Mouse (Mus musculus) lung, adult 2 months (tissue): ENCODE data around the gene D5Ertd579e. TPM values are rescaled to one million over a fixed set of nuclear protein-coding genes. Genes with fewer than 3 reads are reported as not detected.

ENCODE experiments used
- DNase-seq: peaks from one replicate; pipeline ENCODE4 v3.0.0; 2022
- H3K4me1 ChIP-seq: fragments of 200-500 bp; 2 replicates; pipeline ENCODE4 v1.6.1; 2011; ENCODE audit warnings: low read length; ENCODE audit not compliant: control insufficient read depth, insufficient read depth
- H3K4me3 ChIP-seq: fragments of 200-500 bp; replicated peaks from 2 replicates; pipeline ENCODE3; 2011; ENCODE audit warnings: low read depth, mild to moderate bottlenecking, control low read depth, low read length; ENCODE audit errors: extremely low read depth
- CTCF ChIP-seq: fragments of 200-500 bp; IDR thresholded peaks from 2 replicates; pipeline ENCODE4 v1.5.1; 2011; ENCODE audit warnings: mild to moderate bottlenecking, low read length, control low read depth; ENCODE audit not compliant: insufficient read depth
- POLR2A ChIP-seq: fragments of 200-500 bp; IDR thresholded peaks from 2 replicates; pipeline ENCODE4 v1.6.1; 2011; ENCODE audit warnings: low read depth, mild to moderate bottlenecking, control low read depth, low read length, borderline replicate concordance; ENCODE audit errors: extremely low read depth
- WGBS: fragments of 180-500 bp; shearing (Covaris S2); methylation state at CpG from one replicate; pipeline ENCODE4 v1.1.7; 2018; 5-methylcytosine and 5-hydroxymethylcytosine counted together
- polyA plus RNA-seq: library from polyadenylated mRNA; depleted of rRNA; stranded (reverse); fragments of >200 nt; gene quantifications from 2 replicates; pipeline ENCODE4 v1.2.3, GENCODE M21; 2012

Gene D5Ertd579e
- polyA plus RNA-seq, 1 experiment = 23.3 TPM

DNA sequence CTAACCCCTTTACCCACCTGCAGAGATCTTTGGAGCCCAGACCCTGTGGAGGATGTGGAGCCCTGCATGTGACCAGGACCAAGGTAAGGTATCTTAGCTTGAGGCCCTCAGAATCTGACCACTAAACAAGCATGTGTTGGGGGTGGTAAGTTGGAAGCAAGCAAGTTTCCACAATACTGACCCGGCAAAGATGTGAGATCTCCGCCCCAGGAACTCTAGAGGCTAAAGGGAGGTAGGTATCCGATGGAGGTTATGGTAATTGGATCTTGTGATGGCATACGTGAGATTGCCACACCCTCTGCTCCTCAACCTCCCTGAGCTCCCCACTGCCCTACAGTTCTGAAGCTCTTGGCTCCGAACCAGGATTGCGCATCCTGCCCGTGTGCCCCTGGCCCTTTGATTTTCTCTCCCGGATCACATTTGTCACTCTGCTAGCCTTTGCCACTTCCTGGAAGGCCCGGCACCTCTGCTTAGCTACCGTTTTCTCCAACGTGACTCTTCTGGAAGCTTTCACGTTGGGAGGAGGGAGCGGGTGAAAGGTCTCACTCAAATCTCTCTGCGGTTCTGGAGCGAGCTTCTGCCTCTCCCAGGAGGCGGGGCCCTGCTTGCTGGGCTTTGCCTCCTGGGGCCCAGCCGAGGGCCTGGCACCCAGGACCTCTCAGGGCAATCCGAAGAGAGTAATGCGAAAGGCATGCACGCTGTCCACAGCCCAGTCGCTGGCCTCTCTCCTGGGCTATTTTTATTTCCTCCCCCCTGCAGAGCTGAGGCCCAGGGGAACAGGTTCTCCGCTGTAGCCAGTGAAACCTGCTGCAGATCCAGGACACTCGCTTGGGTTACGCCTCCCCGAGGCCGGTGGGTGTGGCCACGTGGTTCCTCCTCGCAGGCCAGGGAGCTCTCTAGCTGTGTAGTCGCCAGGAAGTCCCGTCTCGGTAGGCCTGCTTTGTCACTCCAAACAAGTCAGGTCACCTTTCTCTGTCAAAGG, 17.0 kb upstream of the D5Ertd579e start:
- peak; percentile 40; the same call in 1 of the 2 replicates for TF ChIP-seq POLR2A
- no peak for TF ChIP-seq CTCF
- peak; percentile 86 for DNase-seq
- Histone ChIP-seq H3K4me1 (peaks cover 5% of the 10 kb centered on the region; the same call in 1 of the 2 replicates), H3K4me3 (peak overlapping the region; percentile 20)
- 6% methylated on average over 31 of the region's 31 CpGs for WGBS

DNA sequence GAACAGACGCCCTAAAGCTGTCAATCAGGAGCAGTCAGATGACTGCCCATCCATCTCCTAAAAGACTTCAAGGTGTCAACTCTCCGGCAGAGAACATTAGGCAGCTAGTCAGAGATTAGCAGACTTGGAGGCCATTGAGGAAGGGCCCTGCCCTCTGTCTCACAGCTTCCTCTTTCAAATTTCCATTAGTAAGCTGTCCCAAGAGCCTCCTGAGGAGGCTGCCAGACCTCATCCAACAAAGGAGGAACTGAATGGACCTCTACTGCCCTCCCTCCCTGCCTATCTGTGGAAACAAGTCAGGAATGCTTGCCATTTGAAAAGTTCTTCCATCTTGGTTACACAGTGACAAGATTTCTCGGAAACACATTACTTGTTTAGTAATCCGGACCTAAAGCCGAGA, 16.0 kb upstream of the D5Ertd579e start:
- Histone ChIP-seq H3K4me1 (peaks cover 5% of the 10 kb centered on the region; the same call in 1 of the 2 replicates), H3K4me3 (no peak overlapping the region)
- TF ChIP-seq POLR2A (no peak), CTCF (no peak)
- 73% methylated on average over 5 of the region's 5 CpGs for WGBS
- DNase-seq = no peak

DNA sequence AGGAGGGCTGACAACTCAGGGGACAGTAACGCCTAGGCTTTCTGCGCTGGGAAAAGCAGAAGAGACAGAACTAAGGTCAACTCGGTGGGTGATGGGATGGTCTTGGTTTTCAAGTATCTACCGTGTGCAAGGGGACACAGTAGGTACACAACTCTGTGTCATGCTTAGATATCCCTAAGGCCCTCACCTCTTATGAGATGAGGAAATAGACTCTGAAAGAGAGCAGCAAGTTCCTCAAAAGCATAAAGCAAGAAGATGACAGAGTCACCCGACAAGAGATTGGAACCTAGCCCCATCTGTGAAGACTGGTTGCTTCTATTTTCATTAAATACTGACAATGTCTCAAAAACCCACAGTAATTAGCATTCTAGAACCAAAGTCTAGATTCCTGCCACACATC, 10.0 kb upstream of the D5Ertd579e start:
- no peak for DNase-seq
- 73% methylated on average over 5 of the region's 5 CpGs for WGBS
- H3K4me3 ChIP-seq = no peak overlapping the region
- H3K4me1 ChIP-seq = no peaks in the 10 kb centered on the region
- no peak for TF ChIP-seq POLR2A
- no peak for TF ChIP-seq CTCF

DNA sequence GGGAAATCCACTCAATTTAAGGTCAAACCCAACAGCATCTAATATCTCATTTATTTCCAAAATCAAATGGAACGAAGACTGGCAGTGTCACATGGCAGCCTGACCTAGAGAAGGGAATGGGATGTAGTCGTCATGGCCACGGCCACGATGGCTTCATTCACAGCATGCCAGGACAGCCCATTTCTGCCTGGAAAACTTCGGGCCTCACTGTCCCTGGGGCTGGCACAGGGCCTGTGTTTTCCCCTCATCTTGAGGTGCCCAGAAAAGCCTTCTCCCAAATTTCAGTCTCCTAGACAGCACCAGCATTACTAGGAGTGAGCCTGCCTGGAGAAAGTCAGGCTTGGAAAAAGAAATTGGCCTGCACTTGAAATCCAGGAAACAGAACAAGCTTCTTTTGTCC, 9.6 kb upstream of the D5Ertd579e start:
- 83% methylated on average over 5 of the region's 5 CpGs for WGBS
- Histone ChIP-seq H3K4me1 (no peaks in the 10 kb centered on the region), H3K4me3 (no peak overlapping the region)
- no peak for DNase-seq
- TF ChIP-seq CTCF = no peak
- TF ChIP-seq POLR2A = no peak

DNA sequence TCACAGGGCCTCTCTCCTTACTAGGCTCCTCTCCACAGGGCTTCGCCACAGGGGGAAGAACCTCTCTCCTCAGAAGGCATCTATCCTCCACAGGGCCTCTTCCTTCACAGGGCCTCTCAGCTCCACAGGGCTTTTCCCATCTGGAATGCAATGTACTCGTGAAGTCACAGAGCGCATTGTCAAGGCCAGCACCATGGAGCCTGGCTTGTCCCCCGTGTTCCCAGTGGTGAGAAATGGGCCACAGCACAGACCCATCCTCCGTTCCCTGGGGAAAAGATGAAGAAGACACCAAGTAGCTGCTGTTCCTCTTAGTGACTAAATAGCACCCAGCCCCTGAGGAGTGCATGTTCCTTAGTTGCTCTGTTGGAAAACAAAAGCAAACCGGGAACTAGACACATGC, 8.9 kb upstream of the D5Ertd579e start:
- 76% methylated on average over 6 of the region's 6 CpGs for WGBS
- Histone ChIP-seq H3K4me1 (no peaks in the 10 kb centered on the region), H3K4me3 (no peak overlapping the region)
- no peak for DNase-seq
- TF ChIP-seq POLR2A (no peak), CTCF (no peak)

DNA sequence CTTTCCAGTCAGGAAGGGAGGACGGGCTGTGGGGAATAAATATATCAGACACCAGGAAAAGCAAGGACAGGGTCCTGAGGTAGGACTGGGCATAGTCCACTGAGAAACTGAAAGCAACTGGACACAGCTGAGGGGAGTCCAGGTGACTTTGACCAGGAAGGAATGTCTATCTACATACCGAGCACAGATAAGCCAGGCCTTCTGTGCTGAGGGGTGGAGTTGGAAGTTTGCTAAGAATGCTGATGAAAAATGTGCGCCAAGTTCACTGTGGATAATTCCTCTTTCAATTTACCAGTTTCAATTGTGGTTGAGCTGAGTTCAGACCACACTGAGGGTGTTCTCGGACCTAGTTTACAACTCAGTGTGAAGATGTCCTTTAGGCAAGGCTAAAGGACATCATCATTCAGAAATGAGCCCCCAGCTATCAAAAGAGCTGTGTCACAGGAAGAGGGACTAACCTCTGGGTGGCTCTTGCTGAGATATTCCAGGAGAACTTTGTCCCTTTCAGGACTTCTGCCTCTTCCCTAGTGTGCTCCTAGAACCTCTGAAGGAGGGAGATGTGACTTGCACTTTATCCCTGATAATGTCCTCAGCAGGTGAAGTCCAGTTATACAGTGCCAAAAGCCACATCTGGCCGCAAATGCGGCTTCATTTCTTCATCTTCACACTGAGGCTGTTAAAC, 5.3 kb upstream of the D5Ertd579e start:
- WGBS = 52% methylated on average over 6 of the region's 6 CpGs
- DNase-seq = no peak
- H3K4me1 ChIP-seq = no peaks in the 10 kb centered on the region
- no peak for TF ChIP-seq POLR2A
- no peak for TF ChIP-seq CTCF
- no peak overlapping the region for H3K4me3 ChIP-seq

DNA sequence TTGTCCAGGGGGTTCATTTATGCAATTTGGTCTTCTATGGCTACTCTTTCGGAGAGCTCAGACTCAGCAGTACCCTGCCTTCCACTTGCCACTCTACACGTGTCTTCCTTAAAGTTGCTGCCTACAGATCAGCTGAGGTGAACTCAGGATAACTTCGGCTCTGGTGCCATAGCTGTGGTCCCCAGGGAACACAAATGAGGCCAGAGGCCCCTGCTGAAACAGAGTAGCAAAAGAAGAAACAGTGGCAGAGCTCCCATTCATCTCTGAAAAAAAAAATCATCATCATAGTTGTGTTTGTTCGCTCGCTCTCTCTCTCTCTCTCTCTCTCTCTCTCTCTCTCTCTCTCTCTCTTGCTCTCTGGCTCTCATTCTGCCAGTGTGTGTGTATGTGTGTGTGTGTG, 2.9 kb upstream of the D5Ertd579e start:
- no peaks in the 10 kb centered on the region for H3K4me1 ChIP-seq
- WGBS = 59% methylated on average over 5 of the region's 5 CpGs
- DNase-seq = no peak
- H3K4me3 ChIP-seq = no peak overlapping the region
- TF ChIP-seq POLR2A (no peak), CTCF (no peak)

DNA sequence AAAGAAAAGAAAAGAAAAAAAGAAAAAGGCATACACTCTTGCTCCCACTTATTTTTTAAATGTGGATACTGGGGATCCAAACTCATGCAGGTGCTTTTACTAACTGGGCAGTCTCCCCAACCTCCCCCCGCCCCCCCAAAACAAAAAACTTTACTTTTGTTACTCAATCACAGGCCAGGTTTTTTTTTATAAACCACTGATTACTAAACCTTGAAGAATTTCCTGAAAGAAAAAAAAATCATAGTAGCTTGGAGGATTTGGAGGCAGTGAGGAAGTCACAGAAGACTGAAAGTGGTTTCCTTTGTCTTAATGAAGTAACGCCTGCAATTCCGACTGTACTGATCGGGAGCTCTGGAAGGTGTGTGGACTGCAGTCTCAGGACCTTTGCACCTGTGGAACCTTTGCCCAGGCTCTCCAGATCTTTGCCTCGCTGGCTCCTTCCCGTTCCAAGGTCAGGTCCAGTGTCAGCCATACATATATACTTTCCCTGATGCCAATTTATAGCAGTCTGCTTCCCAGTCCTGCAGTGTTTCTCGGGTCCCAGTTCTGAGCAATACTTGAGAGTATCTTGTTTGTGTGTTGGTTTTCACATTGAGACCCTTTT, 2.3 kb upstream of the D5Ertd579e start:
- DNase-seq = no peak
- 49% methylated on average over 7 of the region's 7 CpGs for WGBS
- H3K4me3 ChIP-seq = no peak overlapping the region
- no peaks in the 10 kb centered on the region for H3K4me1 ChIP-seq
- TF ChIP-seq CTCF (no peak), POLR2A (no peak)

DNA sequence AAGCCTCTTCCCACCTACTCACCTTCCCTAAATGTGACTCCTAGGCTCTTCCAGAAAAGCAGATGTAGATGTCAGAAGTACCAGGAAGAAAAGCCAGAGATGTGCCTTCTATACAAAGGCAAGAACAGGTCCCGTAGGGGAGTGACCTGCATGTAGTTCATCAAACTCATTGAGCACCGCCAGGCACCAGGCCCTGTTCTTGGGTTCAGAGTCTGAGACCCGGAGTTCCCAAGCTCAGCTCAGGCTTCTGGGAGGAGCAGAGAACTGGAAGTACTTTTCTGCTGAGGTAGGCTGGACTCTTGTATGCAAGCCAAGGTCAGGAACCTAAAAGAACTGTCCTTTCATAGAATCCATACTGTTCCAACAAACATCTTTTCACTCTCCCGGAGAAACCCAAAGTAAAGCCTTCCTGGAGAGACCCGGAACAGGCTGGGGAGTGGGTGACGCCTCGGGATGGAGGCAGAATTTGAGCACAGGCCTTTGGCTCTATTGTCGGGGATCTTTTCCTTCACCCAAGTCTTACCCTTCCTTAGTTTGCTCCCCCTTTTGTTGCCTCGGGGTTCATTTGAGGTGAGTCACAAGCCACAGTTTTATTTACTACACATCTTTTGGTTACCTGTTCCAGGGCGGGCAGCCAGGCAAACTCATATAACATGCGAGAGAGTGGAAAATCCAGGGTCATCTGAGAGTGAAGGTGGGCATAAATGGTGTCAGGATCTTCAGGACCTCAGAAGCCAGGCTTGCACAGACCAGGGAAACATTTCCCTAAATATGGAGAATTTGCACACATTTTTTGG, 878 bp upstream of the D5Ertd579e start:
- DNase-seq = no peak
- TF ChIP-seq CTCF (no peak), POLR2A (no peak)
- Histone ChIP-seq H3K4me1 (no peaks in the 10 kb centered on the region), H3K4me3 (no peak overlapping the region)
- 70% methylated on average over 11 of the region's 11 CpGs for WGBS
